Mouse (Mus musculus): Measurements from ENCODE around the gene Slc22a12.

DNA sequence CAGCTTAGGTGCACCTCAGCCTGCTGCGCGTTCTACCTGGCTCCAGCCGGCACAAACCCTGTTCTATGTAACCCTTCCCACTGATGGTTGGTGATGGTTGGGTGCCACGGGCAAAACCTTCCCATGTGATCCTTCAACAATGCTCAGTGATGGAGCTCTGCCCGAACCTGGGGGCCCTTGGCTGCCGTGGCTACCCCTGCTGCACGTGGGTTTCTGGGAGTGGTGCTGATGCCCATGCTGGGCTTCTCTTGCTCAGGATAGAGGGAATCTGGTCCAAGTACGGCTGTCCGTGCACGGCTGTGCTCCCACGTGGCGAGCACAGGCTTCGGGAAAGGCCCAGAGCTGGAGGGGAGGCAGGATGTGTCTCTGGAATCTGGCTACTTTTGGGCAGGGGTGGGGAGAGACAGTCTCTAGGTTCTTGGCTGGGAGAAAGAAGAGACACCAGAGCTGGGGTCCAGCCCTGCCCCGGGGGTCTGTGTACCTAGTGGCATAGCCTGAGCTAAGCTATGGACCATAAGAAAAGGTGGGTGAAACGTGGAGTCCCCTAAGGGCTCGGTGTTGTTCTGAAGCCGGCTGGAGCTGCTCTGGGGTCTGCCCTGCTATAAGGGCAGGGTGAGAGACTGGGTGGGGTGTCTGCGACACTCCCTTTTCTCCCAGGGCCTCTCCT lies 48.2 kb downstream of the Slc22a12 start:
- no peak for TF ChIP-seq POLR2A (IDR thresholded peaks at IDR 0.05; ENCODE audit: borderline replicate concordance, extremely low read depth, low read depth, low read length)
- no peak for TF ChIP-seq CTCF (IDR thresholded peaks at IDR 0.05; ENCODE audit: insufficient read depth, low read length)

Data from lung, adult 2 months (tissue).